Comparison of ENCODE assay signal across 8 mouse cellular contexts in the genomic region with DNA sequence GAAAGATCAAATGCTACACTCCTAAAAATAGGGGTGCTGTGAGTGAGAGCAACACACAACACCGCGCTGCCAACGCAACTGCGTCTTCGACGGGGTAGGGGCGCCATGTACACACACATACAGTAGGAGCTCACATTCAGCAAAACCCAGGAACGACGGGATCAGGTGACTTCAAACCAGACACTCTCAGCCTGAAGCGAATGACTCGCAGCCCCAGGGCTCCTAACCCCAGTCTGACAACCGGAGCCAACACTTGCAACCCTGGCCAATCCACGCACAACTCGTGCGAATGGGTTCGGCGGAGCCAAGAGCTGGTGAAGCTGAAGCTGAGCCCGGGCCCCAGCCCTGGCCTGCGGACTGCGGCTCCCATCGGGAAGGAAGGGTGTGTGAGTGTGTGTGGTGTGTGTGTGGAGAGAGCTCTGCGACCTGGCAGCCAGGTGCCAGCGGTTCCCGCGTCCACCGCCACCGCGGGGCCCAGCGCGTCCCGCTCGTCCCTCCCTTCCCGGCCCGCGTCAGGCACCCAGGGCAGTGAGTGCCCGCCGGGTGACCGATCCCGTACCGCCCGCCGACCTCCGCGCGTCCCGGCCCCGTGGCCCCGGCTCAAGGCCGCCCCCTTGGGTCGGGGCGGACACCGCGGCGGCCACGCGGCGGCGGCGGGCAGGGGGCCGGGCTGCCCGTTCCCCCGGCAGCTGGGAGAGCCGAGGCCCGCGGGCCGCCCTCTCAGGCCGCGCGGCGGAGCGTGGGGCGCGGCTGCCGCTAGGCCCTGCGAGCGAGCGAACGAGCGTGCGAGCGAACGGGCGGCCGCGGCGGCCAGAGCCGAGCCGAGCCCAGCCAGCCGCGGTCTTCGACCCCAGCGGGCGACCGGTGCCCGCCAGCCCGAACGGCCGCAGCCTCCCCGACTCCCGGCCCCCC. TPM values are rescaled to one million over a fixed set of nuclear protein-coding genes. Genes with fewer than 3 reads are reported as not detected.
DNase-seq lines count a peak whose midpoint lies in the region; ATAC-seq and TF ChIP-seq lines count a peak whose summit lies in the region.

No protein-coding gene starts in this region.

- peak; percentile 78 for DNase-seq in CD4-positive, CD25-positive, alpha-beta regulatory T cell, adult 2 months (ENCODE audit: low read depth, low spot score)
- peak; percentile 87 for DNase-seq in brain, embryonic 14.5 days (ENCODE audit: low read depth)
- peak; percentile 74 for DNase-seq in forebrain, embryonic 11.5 days (ENCODE audit: low spot score)
- peak; percentile 53 to 81 for DNase-seq in kidney, postnatal 25 days
- DNase-seq in neural tube, embryonic 11.5 days (ENCODE audit: low spot score): peak; percentile 65
- DNase-seq in stomach, postnatal 0 days (ENCODE audit: low spot score): peak; percentile 70

- H3K4me3 ChIP-seq in forebrain, embryonic 11.5 days (ENCODE audit: low read depth, low read length): peak overlapping the region; percentile 95
- H3K4me3 ChIP-seq in heart, embryonic 16.5 days (ENCODE audit: low read length): peak overlapping the region; percentile 73
- H3K4me3 ChIP-seq in liver, embryonic 15.5 days (replicated peaks): peak overlapping the region; percentile 99
- peak overlapping the region; percentile 98 for H3K4me3 ChIP-seq in neural tube, embryonic 11.5 days (ENCODE audit: low read depth, low read length)
- H3K4me3 ChIP-seq in stomach, postnatal 0 days (ENCODE audit: low read depth, low read length): peak overlapping the region; percentile 88

- ATAC-seq in forebrain, embryonic 11.5 days (replicated peaks; ENCODE audit: low FRiP score): peak; percentile 75
- ATAC-seq in heart, embryonic 16.5 days (replicated peaks; ENCODE audit: extremely low read depth, insufficient read depth, low FRiP score): peak; percentile 65
- peak; percentile 73 for ATAC-seq in liver, embryonic 15.5 days (ENCODE audit: insufficient read depth)
- peak; percentile 75 for ATAC-seq in neural tube, embryonic 11.5 days (ENCODE audit: insufficient read depth, low FRiP score, low TSS enrichment)
- peak; percentile 70 for ATAC-seq in stomach, postnatal 0 days (ENCODE audit: low FRiP score, low TSS enrichment)

- H3K9ac ChIP-seq in forebrain, embryonic 11.5 days (ENCODE audit: low read length): peak overlapping the region; percentile 93
- peak overlapping the region; percentile 97 for H3K9ac ChIP-seq in heart, embryonic 16.5 days (ENCODE audit: low read length)
- peak overlapping the region; percentile 98 for H3K9ac ChIP-seq in liver, embryonic 15.5 days
- H3K9ac ChIP-seq in neural tube, embryonic 11.5 days (ENCODE audit: low read length): peak overlapping the region; percentile 92
- H3K9ac ChIP-seq in stomach, postnatal 0 days (ENCODE audit: low read length): peak overlapping the region; percentile 97

- WGBS in forebrain, embryonic 11.5 days: under 1% methylated on average over 76 of the region's 100 CpGs
- under 1% methylated on average over 84 of the region's 100 CpGs for WGBS in heart, embryonic 16.5 days
- WGBS in liver, embryonic 15.5 days (ENCODE audit: insufficient replicate concordance): under 1% methylated on average over 76 of the region's 100 CpGs
- WGBS in neural tube, embryonic 11.5 days: 0% methylated on average over 65 of the region's 100 CpGs
- whole genome bisulfite sequencing in stomach, postnatal 0 days: under 1% methylated on average over 77 of the region's 100 CpGs

- peaks cover 8% of the 10 kb centered on the region; the same call in 1 of the 2 replicates for H3K27me3 ChIP-seq in forebrain, embryonic 11.5 days (ENCODE audit: control insufficient read depth, insufficient read depth, low read length)
- H3K27me3 ChIP-seq in heart, embryonic 16.5 days (ENCODE audit: control insufficient read depth, insufficient read depth, low read length): peaks cover 3% of the 10 kb centered on the region; the same call in 1 of the 2 replicates
- peaks cover 30% of the 10 kb centered on the region for H3K27me3 ChIP-seq in liver, embryonic 15.5 days
- H3K27me3 ChIP-seq in neural tube, embryonic 11.5 days (ENCODE audit: control insufficient read depth, insufficient read depth, low read length): peaks cover 3% of the 10 kb centered on the region; the same call in 1 of the 2 replicates
- H3K27me3 ChIP-seq in stomach, postnatal 0 days (ENCODE audit: control insufficient read depth, insufficient read depth, low read length): no peaks in the 10 kb centered on the region

- H3K4me1 ChIP-seq in forebrain, embryonic 11.5 days (replicated peaks; ENCODE audit: control insufficient read depth, insufficient read depth, low read length): no peaks in the 10 kb centered on the region
- peaks cover 17% of the 10 kb centered on the region for H3K4me1 ChIP-seq in heart, embryonic 16.5 days (ENCODE audit: control insufficient read depth, insufficient read depth, low read length)
- H3K4me1 ChIP-seq in liver, embryonic 15.5 days (replicated peaks): peaks cover 51% of the 10 kb centered on the region
- H3K4me1 ChIP-seq in neural tube, embryonic 11.5 days (ENCODE audit: control insufficient read depth, insufficient read depth, low read length): peaks cover 11% of the 10 kb centered on the region
- H3K4me1 ChIP-seq in stomach, postnatal 0 days (replicated peaks; ENCODE audit: control insufficient read depth, insufficient read depth): 0 out of 2 replicates have a peak, but pooled peaks cover 2% of the 10 kb centered on the region

- H3K9me3 ChIP-seq in forebrain, embryonic 11.5 days (ENCODE audit: control insufficient read depth, low read length): no peaks in the 10 kb centered on the region
- H3K9me3 ChIP-seq in heart, embryonic 16.5 days (replicated peaks; ENCODE audit: control insufficient read depth, low read length): no peaks in the 10 kb centered on the region
- no peaks in the 10 kb centered on the region for H3K9me3 ChIP-seq in liver, embryonic 15.5 days (replicated peaks)
- H3K9me3 ChIP-seq in neural tube, embryonic 11.5 days (ENCODE audit: control insufficient read depth, low read length): no peaks in the 10 kb centered on the region
- H3K9me3 ChIP-seq in stomach, postnatal 0 days (ENCODE audit: control insufficient read depth, low read length): no peaks in the 10 kb centered on the region

- H3K27ac ChIP-seq in forebrain, embryonic 11.5 days (ENCODE audit: low read depth, low read length): peak overlapping the region; percentile 78
- H3K27ac ChIP-seq in heart, embryonic 16.5 days (ENCODE audit: low read length): peak overlapping the region; percentile 98
- H3K27ac ChIP-seq in liver, embryonic 15.5 days (replicated peaks): peak overlapping the region; percentile 96
- peak overlapping the region; percentile 92 for H3K27ac ChIP-seq in neural tube, embryonic 11.5 days (ENCODE audit: low read depth, low read length)
- peak overlapping the region; percentile 99 for H3K27ac ChIP-seq in stomach, postnatal 0 days (replicated peaks)

- peak; percentile 15; the same call in 1 of the 2 replicates for TF ChIP-seq CTCF in brain, embryonic 14.5 days (IDR thresholded peaks at IDR 0.05; ENCODE audit: borderline replicate concordance, extremely low read depth, insufficient read depth, insufficient read length)
- peak; percentile 36 for TF ChIP-seq CTCF in stomach, postnatal 0 days (IDR thresholded peaks at IDR 0.05; ENCODE audit: low read depth)

- no peak for TF ChIP-seq POLR2A in brain, embryonic 14.5 days (IDR thresholded peaks at IDR 0.05; ENCODE audit: borderline replicate concordance, extremely low read depth, insufficient read depth, insufficient read length, poor library complexity, severe bottlenecking)

- H3K36me3 ChIP-seq in forebrain, embryonic 11.5 days (ENCODE audit: control insufficient read depth, insufficient read depth, low read length): no peaks in the 10 kb centered on the region
- no peaks in the 10 kb centered on the region for H3K36me3 ChIP-seq in heart, embryonic 16.5 days (ENCODE audit: control insufficient read depth, insufficient read depth)
- no peaks in the 10 kb centered on the region; the same call in 1 of the 2 replicates for H3K36me3 ChIP-seq in liver, embryonic 15.5 days (replicated peaks)
- no peaks in the 10 kb centered on the region for H3K36me3 ChIP-seq in neural tube, embryonic 11.5 days (ENCODE audit: control insufficient read depth, insufficient read depth, low read length)
- H3K36me3 ChIP-seq in stomach, postnatal 0 days (ENCODE audit: control insufficient read depth, insufficient read depth, low read length): no peaks in the 10 kb centered on the region

- no peak for TF ChIP-seq EP300 in stomach, postnatal 0 days (optimal IDR thresholded peaks at IDR 0.05)

- peak overlapping the region; percentile 74 for H3K4me2 ChIP-seq in forebrain, embryonic 11.5 days (ENCODE audit: low read depth, low read length, severe bottlenecking)
- peak overlapping the region; percentile 92 for H3K4me2 ChIP-seq in heart, embryonic 16.5 days (ENCODE audit: low read depth, low read length)
- H3K4me2 ChIP-seq in liver, embryonic 15.5 days: peak overlapping the region; percentile 91
- H3K4me2 ChIP-seq in neural tube, embryonic 11.5 days (ENCODE audit: low read depth): peak overlapping the region; percentile 82
- H3K4me2 ChIP-seq in stomach, postnatal 0 days (replicated peaks; ENCODE audit: low read depth): peak overlapping the region; percentile 62

RNA-seq across cellular contexts. Expression of a gene that starts 0.7 kb away (rescaled TPM):
- 27.8 and 28.9 TPM in 2 replicates for polyA plus RNA-seq in brain, embryonic 14.5 days (2012; rRNA removed)
- polyA plus RNA-seq in forebrain, embryonic 11.5 days (2014; fragmentation: Nextera tagmentation; extraction: Ambion mirVana): 38.6 and 46.7 TPM in 2 replicates
- 24.8 and 29.9 TPM in 2 replicates for polyA plus RNA-seq in heart, embryonic 16.5 days (2015; fragmentation: Nextera tagmentation; extraction: Ambion mirVana)
- polyA plus RNA-seq in liver, embryonic 15.5 days (2015; fragmentation: Nextera tagmentation; extraction: Ambion mirVana): 29.7 and 30.2 TPM in 2 replicates
- 39.8 and 41.3 TPM in 2 replicates for polyA plus RNA-seq in neural tube, embryonic 11.5 days (2014; fragmentation: Nextera tagmentation; extraction: Ambion mirVana)
- polyA plus RNA-seq in stomach, postnatal 0 days (2015; fragmentation: Nextera tagmentation; extraction: Ambion mirVana): 22.6 and 25.2 TPM in 2 replicates

Comparison
In these comparisons a context has a peak if more than half of its experiments do, and no peak if none do; other contexts are left out.
1. Peak in every context shown above with its lines: DNase-seq, ATAC-seq, H3K4me3 ChIP-seq and H3K27ac ChIP-seq.